ENCODE assay signal across 8 mouse cellular contexts in genomic region chr16:13733518-13734137, GRCm38 (mm10). TPM values are rescaled to one million over a fixed set of nuclear protein-coding genes. Genes with fewer than 3 reads are reported as not detected.
DNase-seq lines count a peak whose midpoint lies in the region; ATAC-seq and TF ChIP-seq lines count a peak whose summit lies in the region.

No protein-coding gene starts in this region.

- no peak overlapping the region for H3K4me3 ChIP-seq in kidney, embryonic 16.5 days (ENCODE audit: low read length)
- no peak overlapping the region for H3K4me3 ChIP-seq in forebrain, postnatal 0 days (ENCODE audit: low read depth, low read length)
- H3K4me3 ChIP-seq in limb, embryonic 11.5 days (ENCODE audit: low read depth, low read length), result no peak overlapping the region

- no peaks in the 10 kb centered on the region for H3K36me3 ChIP-seq in kidney, embryonic 16.5 days (ENCODE audit: insufficient read depth, low read length)
- no peaks in the 10 kb centered on the region; the same call in 1 of the 2 replicates for H3K36me3 ChIP-seq in forebrain, postnatal 0 days (ENCODE audit: insufficient read depth)
- no peaks in the 10 kb centered on the region for H3K36me3 ChIP-seq in limb, embryonic 11.5 days (ENCODE audit: control insufficient read depth, insufficient read depth, low read length)

- WGBS in kidney, embryonic 16.5 days, result 21% methylated on average over 9 of the region's 9 CpGs
- WGBS in forebrain, postnatal 0 days, result 25% methylated on average over 9 of the region's 9 CpGs
- WGBS in limb, embryonic 11.5 days, result 25% methylated on average over 9 of the region's 9 CpGs

- H3K27me3 ChIP-seq in kidney, embryonic 16.5 days (ENCODE audit: insufficient read depth, low read length), result no peaks in the 10 kb centered on the region
- H3K27me3 ChIP-seq in forebrain, postnatal 0 days (ENCODE audit: insufficient read depth, low read length), result no peaks in the 10 kb centered on the region
- H3K27me3 ChIP-seq in limb, embryonic 11.5 days (ENCODE audit: control insufficient read depth, insufficient read depth, low read length), result no peaks in the 10 kb centered on the region

- ATAC-seq in kidney, embryonic 16.5 days (ENCODE audit: low FRiP score, low TSS enrichment), result no peak
- peak; percentile 59; the same call in 1 of the 2 replicates for ATAC-seq in forebrain, postnatal 0 days
- ATAC-seq in inflammation-experienced regulatory T-cells, adult 6 months, result peak; percentile 58
- no peak for ATAC-seq in limb, embryonic 11.5 days (ENCODE audit: insufficient number of reproducible peaks, low FRiP score, low TSS enrichment, low read depth)

- H3K9ac ChIP-seq in kidney, embryonic 16.5 days (replicated peaks; ENCODE audit: low read length), result no peak overlapping the region
- no peak overlapping the region for H3K9ac ChIP-seq in forebrain, postnatal 0 days
- H3K9ac ChIP-seq in limb, embryonic 11.5 days (ENCODE audit: low read length), result no peak overlapping the region

- H3K27ac ChIP-seq in kidney, embryonic 16.5 days (ENCODE audit: low read length), result no peak overlapping the region
- H3K27ac ChIP-seq in forebrain, postnatal 0 days (ENCODE audit: low read depth, low read length), result no peak overlapping the region
- no peak overlapping the region for H3K27ac ChIP-seq in limb, embryonic 11.5 days (replicated peaks; ENCODE audit: low read depth, low read length)

- peaks cover 7% of the 10 kb centered on the region; the same call in 1 of the 2 replicates for H3K4me1 ChIP-seq in kidney, embryonic 16.5 days (ENCODE audit: insufficient read depth, low read length)
- no peaks in the 10 kb centered on the region for H3K4me1 ChIP-seq in forebrain, postnatal 0 days (ENCODE audit: insufficient read depth)
- no peaks in the 10 kb centered on the region for H3K4me1 ChIP-seq in limb, embryonic 11.5 days (ENCODE audit: control insufficient read depth, insufficient read depth, low read length)

- no peaks in the 10 kb centered on the region for H3K9me3 ChIP-seq in kidney, embryonic 16.5 days (ENCODE audit: low read length)
- no peaks in the 10 kb centered on the region for H3K9me3 ChIP-seq in forebrain, postnatal 0 days (ENCODE audit: low read length)
- H3K9me3 ChIP-seq in limb, embryonic 11.5 days (ENCODE audit: control insufficient read depth, low read length), result no peaks in the 10 kb centered on the region

- TF ChIP-seq CTCF in forebrain, postnatal 0 days (IDR thresholded peaks at IDR 0.05; ENCODE audit: low read depth), result peak; percentile 80

- peak; percentile 84 for DNase-seq in kidney, adult 18-20 months
- DNase-seq in c-Kit-negative CD71-positive TER-119-positive erythroid progenitor cells, embryonic 14.5 days (ENCODE audit: low read depth, low spot score), result peak; percentile 16
- DNase-seq in forebrain, postnatal 0 days, result peak; percentile 72
- peak; percentile 87 for DNase-seq in limb, embryonic 11.5 days (ENCODE audit: low spot score)
- DNase-seq in ovary, postnatal 10 days (ENCODE audit: low spot score), result peak; percentile 48
- DNase-seq in thymus, postnatal 0 days (ENCODE audit: low spot score), result peak; percentile 30

- H3K4me2 ChIP-seq in kidney, embryonic 16.5 days (replicated peaks; ENCODE audit: low read depth, low read length), result no peak overlapping the region
- no peak overlapping the region for H3K4me2 ChIP-seq in forebrain, postnatal 0 days (ENCODE audit: low read depth)
- no peak overlapping the region for H3K4me2 ChIP-seq in limb, embryonic 11.5 days (ENCODE audit: low read depth, severe bottlenecking)

RNA-seq across cellular contexts. Expression of gene Pla2g10, which starts 2.8 kb away (rescaled TPM):
- 0.35 TPM in 1 of 2 replicates, not detected in the other for polyA plus RNA-seq in kidney, embryonic 16.5 days (2015; fragmentation: Nextera tagmentation; extraction: Ambion mirVana)
- total RNA-seq in forebrain, postnatal 0 days (2014; rRNA removed), result not detected in 2 replicates
- polyA plus RNA-seq in forebrain, postnatal 0 days (2015; fragmentation: Nextera tagmentation; extraction: Ambion mirVana), result 0.15 and 0.16 TPM in 2 replicates
- under 1 TPM in 1 of 3 experiments, not detected in 2; 0.38 TPM for polyA plus RNA-seq in inflammation-experienced regulatory T-cells, adult 6 months (2017; shearing (Covaris generic))
- not detected in 2 replicates for polyA plus RNA-seq in limb, embryonic 11.5 days (2014; fragmentation: Nextera tagmentation; extraction: Ambion mirVana)
- 0.67 and 1.1 TPM in 2 replicates for polyA plus RNA-seq in thymus, postnatal 0 days (2015; fragmentation: Nextera tagmentation; extraction: Ambion mirVana)

RNA-seq across cellular contexts. Expression of gene Rrn3, which starts 46.9 kb away (rescaled TPM):
- 63.8 and 69.8 TPM in 2 replicates for polyA plus RNA-seq in kidney, embryonic 16.5 days (2015; fragmentation: Nextera tagmentation; extraction: Ambion mirVana)
- 89.7 and 104 TPM in 2 replicates for total RNA-seq in forebrain, postnatal 0 days (2014; rRNA removed)
- 70.0 and 80.7 TPM in 2 replicates for polyA plus RNA-seq in forebrain, postnatal 0 days (2015; fragmentation: Nextera tagmentation; extraction: Ambion mirVana)
- polyA plus RNA-seq in inflammation-experienced regulatory T-cells, adult 6 months (2017; shearing (Covaris generic)), result 10 to 100 TPM; 47.8 to 54.8 (median 48.1) TPM
- polyA plus RNA-seq in limb, embryonic 11.5 days (2014; fragmentation: Nextera tagmentation; extraction: Ambion mirVana), result 75.0 and 85.3 TPM in 2 replicates
- polyA plus RNA-seq in thymus, postnatal 0 days (2015; fragmentation: Nextera tagmentation; extraction: Ambion mirVana), result 48.8 and 51.5 TPM in 2 replicates

Comparison
In these comparisons a context has a peak if more than half of its experiments do, and no peak if none do; other contexts are left out.
1. DNase-seq: peak in every context shown above with its lines; median percentile 87 in limb, embryonic 11.5 days; 84 in kidney, adult 18-20 months; 72 in forebrain, postnatal 0 days; 48 in ovary, postnatal 10 days; 30 in thymus, postnatal 0 days; 16 in c-Kit-negative CD71-positive TER-119-positive erythroid progenitor cells, embryonic 14.5 days.
2. ATAC-seq: peak in forebrain, postnatal 0 days (single experiment) and inflammation-experienced regulatory T-cells, adult 6 months (single experiment); none in kidney, embryonic 16.5 days (single experiment) and limb, embryonic 11.5 days (single experiment).